Mouse (Mus musculus) hindbrain, embryonic 16.5 days (tissue): ENCODE data around the gene Gipc3. TPM values are rescaled to one million over a fixed set of nuclear protein-coding genes. Genes with fewer than 3 reads are reported as not detected.

Experiments
- ATAC-seq: fragments of 200-750 bp; cut with Nextera tagmentation; 2 replicates; pipeline ENCODE4 v1.8.0; 2017; ENCODE audit warnings: moderate TSS enrichment, moderate library complexity
- H3K27ac ChIP-seq: fragments of 300-500 bp; sonication (generic); 2 replicates; pipeline ENCODE4 v1.5.1; 2014; ENCODE audit warnings: low read depth, mild to moderate bottlenecking, control low read depth, low read length, moderate library complexity
- H3K27me3 ChIP-seq: fragments of 300-500 bp; sonication (generic); replicated peaks from 2 replicates; pipeline ENCODE4 v1.6.1; 2014; ENCODE audit warnings: low read length; ENCODE audit not compliant: control insufficient read depth, insufficient read depth
- H3K36me3 ChIP-seq: fragments of 300-500 bp; sonication (generic); 2 replicates; pipeline ENCODE4 v1.6.1; 2014; ENCODE audit warnings: mild to moderate bottlenecking, low read length, moderate library complexity, mixed read lengths; ENCODE audit not compliant: control insufficient read depth, insufficient read depth
- H3K4me1 ChIP-seq: fragments of 300-500 bp; sonication (generic); 2 replicates; pipeline ENCODE4 v1.6.1; 2014; ENCODE audit warnings: low read depth, low read length; ENCODE audit not compliant: control insufficient read depth, insufficient read depth
- H3K4me2 ChIP-seq: fragments of 300-500 bp; sonication (generic); 2 replicates; pipeline ENCODE4 v1.6.1; 2014; ENCODE audit warnings: mild to moderate bottlenecking, low read length, control low read depth, moderate library complexity
- H3K4me3 ChIP-seq: fragments of 300-500 bp; sonication (generic); 2 replicates; pipeline ENCODE4 v1.5.1; 2014; ENCODE audit warnings: mild to moderate bottlenecking, low read length, control low read depth, moderate library complexity
- H3K9ac ChIP-seq: fragments of 300-500 bp; sonication (generic); 2 replicates; pipeline ENCODE4 v1.6.1; 2014; ENCODE audit warnings: low read depth, mild to moderate bottlenecking, control low read depth, low read length, moderate library complexity
- H3K9me3 ChIP-seq: fragments of 300-500 bp; sonication (generic); 2 replicates; pipeline ENCODE4 v1.6.1; 2014; ENCODE audit warnings: mild to moderate bottlenecking, low read length, moderate library complexity; ENCODE audit not compliant: control insufficient read depth
- WGBS: fragments of 180-500 bp; shearing (Covaris S2); extraction: QIAGEN DNeasy Blood & Tissue Kit; methylation state at CpG from one replicate; pipeline ENCODE4 v1.1.7; 2014; 5-methylcytosine and 5-hydroxymethylcytosine counted together
- polyA plus RNA-seq: library from polyadenylated mRNA; unstranded; fragments of >200 nt; fragmentation: Nextera tagmentation; extraction: Ambion mirVana; gene quantifications from 2 replicates; pipeline ENCODE4 v1.2.1, GENCODE M21; 2015

Gene Gipc3
- polyA plus RNA-seq: not detected in 2 replicates

GRCm38 (mm10) chr10:81342686-81343505, at the start of gene Gipc3:
Gene Gipc3, minus strand, starts transcription at chr10:81343266.
- no peaks in the 10 kb centered on the region for H3K9me3 ChIP-seq
- no peak for ATAC-seq
- H3K4me1 ChIP-seq: peaks cover 14% of the 10 kb centered on the region
- peak within 1 kb of the TSS; percentile 61 for H3K9ac ChIP-seq
- H3K36me3 ChIP-seq: no peaks in the 10 kb centered on the region
- H3K27ac ChIP-seq: no peak within 1 kb of the TSS
- H3K27me3 ChIP-seq: peaks cover 44% of the 10 kb centered on the region
- peak within 1 kb of the TSS; percentile 37 for H3K4me3 ChIP-seq
- 5% methylated on average over 56 of the region's 67 CpGs for WGBS
- H3K4me2 ChIP-seq: peak within 1 kb of the TSS; percentile 60

GRCm38 (mm10) chr10:81392781-81393185, 49.7 kb upstream of the Gipc3 start, which contains the start of gene Smim24:
Gene Smim24, plus strand, starts transcription at chr10:81393051.
- Histone ChIP-seq H3K4me2 (peak within 1 kb of the TSS; percentile 41), H3K9me3 (no peaks in the 10 kb centered on the region), H3K27me3 (no peaks in the 10 kb centered on the region), H3K4me3 (peak within 1 kb of the TSS; percentile 14), H3K27ac (peak within 1 kb of the TSS; percentile 37; the same call in 1 of the 2 replicates), H3K4me1 (peaks cover 23% of the 10 kb centered on the region), H3K9ac (peak within 1 kb of the TSS; percentile 57), H3K36me3 (peaks cover 11% of the 10 kb centered on the region)
- ATAC-seq: no peak
- whole genome bisulfite sequencing: 65% methylated on average over 14 of the region's 14 CpGs

GRCm38 (mm10) chr10:81392270-81392669, 49.2 kb upstream of the Gipc3 start:
- H3K36me3 ChIP-seq: peaks cover 16% of the 10 kb centered on the region
- H3K27ac ChIP-seq: no peak overlapping the region
- H3K4me3 ChIP-seq: no peak overlapping the region
- H3K4me2 ChIP-seq: no peak overlapping the region
- 95% methylated on average over 6 of the region's 6 CpGs for WGBS
- H3K9ac ChIP-seq: no peak overlapping the region
- peaks cover 23% of the 10 kb centered on the region for H3K4me1 ChIP-seq
- ATAC-seq: no peak
- no peaks in the 10 kb centered on the region for H3K27me3 ChIP-seq
- H3K9me3 ChIP-seq: no peaks in the 10 kb centered on the region

GRCm38 (mm10) chr10:81390678-81390965, 47.6 kb upstream of the Gipc3 start:
- Histone ChIP-seq H3K27ac (no peak overlapping the region), H3K9me3 (no peaks in the 10 kb centered on the region), H3K9ac (no peak overlapping the region; the same call in 1 of the 2 replicates), H3K36me3 (peaks cover 29% of the 10 kb centered on the region), H3K4me3 (no peak overlapping the region), H3K4me2 (no peak overlapping the region), H3K4me1 (peaks cover 18% of the 10 kb centered on the region), H3K27me3 (no peaks in the 10 kb centered on the region)
- WGBS: 89% methylated on average over 13 of the region's 13 CpGs
- ATAC-seq: no peak

- 60% methylated on average over 23 of the region's 23 CpGs for WGBS
Measured at GRCm38 (mm10) chr10:81389801-81390677, 47.0 kb upstream of the Gipc3 start.

GRCm38 (mm10) chr10:81389373-81389772, 46.3 kb upstream of the Gipc3 start:
- H3K27ac ChIP-seq: no peak overlapping the region; the same call in 1 of the 2 replicates
- H3K9ac ChIP-seq: no peak overlapping the region
- no peaks in the 10 kb centered on the region for H3K27me3 ChIP-seq
- H3K4me1 ChIP-seq: peaks cover 26% of the 10 kb centered on the region
- no peak for ATAC-seq
- H3K9me3 ChIP-seq: no peaks in the 10 kb centered on the region
- no peak overlapping the region for H3K4me2 ChIP-seq
- WGBS: 36% methylated on average over 3 of the region's 3 CpGs
- H3K36me3 ChIP-seq: peaks cover 29% of the 10 kb centered on the region
- no peak overlapping the region for H3K4me3 ChIP-seq

More at GRCm38 (mm10) chr10:81389801-81390677, 47.0 kb upstream of the Gipc3 start:
- no peak overlapping the region for H3K4me3 ChIP-seq
- peak; percentile 55; the same call in 1 of the 2 replicates for ATAC-seq
- H3K27ac ChIP-seq: peak overlapping the region; percentile 48
- peaks cover 29% of the 10 kb centered on the region for H3K36me3 ChIP-seq
- H3K4me1 ChIP-seq: peaks cover 24% of the 10 kb centered on the region
- H3K9ac ChIP-seq: peak overlapping the region; percentile 35; the same call in 1 of the 2 replicates
- H3K4me2 ChIP-seq: no peak overlapping the region
- H3K27me3 ChIP-seq: no peaks in the 10 kb centered on the region
- no peaks in the 10 kb centered on the region for H3K9me3 ChIP-seq

GRCm38 (mm10) chr10:81388505-81389055, 45.5 kb upstream of the Gipc3 start, which contains the start of gene Gm48552:
Gene Gm48552, plus strand, starts transcription at chr10:81389005.
- no peak within 1 kb of the TSS for H3K4me3 ChIP-seq
- H3K4me1 ChIP-seq: peaks cover 24% of the 10 kb centered on the region
- no peak within 1 kb of the TSS for H3K9ac ChIP-seq
- ATAC-seq: no peak
- no peaks in the 10 kb centered on the region for H3K27me3 ChIP-seq
- no peaks in the 10 kb centered on the region for H3K9me3 ChIP-seq
- H3K27ac ChIP-seq: peak within 1 kb of the TSS; percentile 48; the same call in 1 of the 2 replicates
- H3K4me2 ChIP-seq: no peak within 1 kb of the TSS
- H3K36me3 ChIP-seq: peaks cover 29% of the 10 kb centered on the region
- WGBS: 86% methylated on average over 5 of the region's 5 CpGs

- no peak overlapping the region for H3K9ac ChIP-seq
- peaks cover 19% of the 10 kb centered on the region for H3K4me1 ChIP-seq
- H3K27me3 ChIP-seq: no peaks in the 10 kb centered on the region
- H3K4me3 ChIP-seq: no peak overlapping the region; the same call in 1 of the 2 replicates
- H3K27ac ChIP-seq: no peak overlapping the region
- peaks cover 29% of the 10 kb centered on the region for H3K36me3 ChIP-seq
- no peaks in the 10 kb centered on the region for H3K9me3 ChIP-seq
- WGBS: 96% methylated on average over 18 of the region's 20 CpGs
- no peak overlapping the region for H3K4me2 ChIP-seq
- no peak for ATAC-seq
Measured at GRCm38 (mm10) chr10:81387716-81388115, 44.6 kb upstream of the Gipc3 start.
